Mouse (Mus musculus) C2C12 (cell line): ENCODE data around the gene Ugt1a9.

Experiments used
- CEBPB ChIP-seq: IDR thresholded peaks from one replicate; pipeline ENCODE4 v1.6.1; 2011; ENCODE audit warnings: low read depth, mild to moderate bottlenecking, control low read depth, moderate library complexity
- CTCF ChIP-seq: IDR thresholded peaks from one replicate; pipeline ENCODE4 v1.5.1; 2011; ENCODE audit not compliant: control insufficient read depth, insufficient read depth, insufficient read length
- FOSL1 ChIP-seq: IDR thresholded peaks from one replicate; pipeline ENCODE4 v1.8.0; 2011; ENCODE audit warnings: mild to moderate bottlenecking, low read length; ENCODE audit not compliant: poor library complexity, insufficient read depth, severe bottlenecking
- MAX ChIP-seq: IDR thresholded peaks from one replicate; pipeline ENCODE4 v1.6.1; 2011; ENCODE audit warnings: mild to moderate bottlenecking, control low read depth
- MYOG ChIP-seq: IDR thresholded peaks from one replicate; pipeline ENCODE4 v1.6.1; 2011; ENCODE audit not compliant: control insufficient read depth, insufficient read length; ENCODE audit errors: extremely low read depth
- USF1 ChIP-seq: IDR thresholded peaks from one replicate; pipeline ENCODE4 v1.6.1; 2011; ENCODE audit warnings: low read depth, mild to moderate bottlenecking, control low read depth, moderate library complexity

DNA sequence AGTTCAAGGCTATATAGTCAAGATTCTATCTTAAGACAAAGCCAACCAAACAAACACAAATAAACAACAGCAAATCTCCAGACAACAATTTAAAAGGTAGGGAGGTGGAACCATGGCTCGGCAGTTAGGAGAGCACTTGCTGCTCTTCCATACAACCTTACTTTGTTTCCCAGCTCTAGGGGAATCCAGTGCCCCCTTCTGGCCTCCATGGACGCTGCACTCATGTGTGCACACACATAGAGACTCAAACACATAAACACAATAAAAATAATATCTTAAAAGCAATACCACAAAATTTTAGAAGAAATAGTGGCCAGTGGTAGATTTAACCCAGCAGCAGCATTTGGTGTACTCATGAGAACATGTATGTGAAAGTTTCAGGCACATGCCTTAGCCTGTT is 146.5 kb downstream of the Ugt1a9 start:
- TF ChIP-seq USF1: no peak
- TF ChIP-seq CTCF: no peak
- TF ChIP-seq MYOG: no peak
- no peak for TF ChIP-seq CEBPB
- TF ChIP-seq MAX: no peak
- no peak for TF ChIP-seq FOSL1
